Mouse (Mus musculus) kidney, postnatal 36 days (tissue): ENCODE measurements at regions not wholly inside any gene's neighbourhood (a gene's known extent, or its start where the extent isn't known, plus 50 kb on each side); places are given as distances from the start of the nearest gene placed in this dataset.
A peak's percentile ranks its signal among the peaks of the same experiment; 100 is the strongest.

ENCODE experiments used
- DNase-seq, 2 experiments: peaks; one replicate each; pipeline ENCODE4 v3.0.0; 2021 to 2022; ENCODE audit warnings: mixed read lengths in 2 of 2

GRCm38 (mm10) chr8:84336376-84336775 lies 51.9 kb upstream of the Cacna1a start:
- no peak for DNase-seq

GRCm38 (mm10) chr8:84334333-84334732 lies 53.9 kb upstream of the Cacna1a start:
- DNase-seq: peak; percentile 89 to 93

- no peak for DNase-seq
Measured at GRCm38 (mm10) chr8:84331562-84331961, 56.7 kb upstream of the Cacna1a start.

- no peak for DNase-seq
Measured at GRCm38 (mm10) chr8:84329535-84329934, 58.7 kb upstream of the Cacna1a start.

- no peak for DNase-seq
Measured at GRCm38 (mm10) chr8:84322761-84323160, 52.6 kb upstream of the Ccdc130 start.

GRCm38 (mm10) chr8:84321841-84322240 lies 51.7 kb upstream of the Ccdc130 start:
- no peak for DNase-seq
